Mouse (Mus musculus) stomach, postnatal 0 days (tissue): ENCODE results near the gene Crxos.

Source experiments
- CTCF ChIP-seq: IDR thresholded peaks from 2 replicates; pipeline ENCODE4 v1.5.1; 2016; ENCODE audit warnings: antibody characterized with exemption, low read depth, mild to moderate bottlenecking, moderate library complexity
- EP300 ChIP-seq: optimal IDR thresholded peaks from 2 replicates; pipeline ENCODE3; 2016; ENCODE audit warnings: antibody characterized with exemption

GRCm38 (mm10) chr7:15901366-15902048, 19.1 kb downstream of the Crxos start:
- TF ChIP-seq CTCF = no peak
- TF ChIP-seq EP300 = no peak
